Mouse (Mus musculus): ENCODE results near the gene Pard6b. TPM values are rescaled to one million over a fixed set of nuclear protein-coding genes. Genes with fewer than 3 reads are reported as not detected.

Gene Pard6b
- polyA plus RNA-seq, 1 experiment from 2014 or later, result 7.5 TPM

DNA sequence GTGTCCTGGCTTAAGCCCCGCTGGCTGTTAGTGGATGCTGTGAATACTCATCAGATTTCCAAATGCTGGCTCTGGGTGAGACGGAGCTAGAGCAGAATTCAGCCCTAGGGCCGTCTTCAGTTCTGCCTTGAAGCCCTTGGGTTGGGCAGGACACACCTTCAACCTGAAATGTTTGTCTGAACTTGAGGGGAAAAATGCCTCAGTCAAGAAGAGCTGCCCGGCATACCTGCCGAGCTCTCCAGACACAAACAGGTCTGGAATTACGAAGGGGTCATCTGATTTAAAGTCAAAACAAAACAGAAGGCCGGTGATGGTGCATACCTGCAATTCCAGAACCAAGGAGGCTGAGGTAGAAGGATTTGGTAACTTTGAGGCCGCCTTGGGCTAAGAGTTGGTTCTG is 14.0 kb upstream of the Pard6b start:
- 67% methylated on average over 8 of the region's 8 CpGs for WGBS
- H3K36me3 ChIP-seq, result no peaks in the 10 kb centered on the region
- no peak overlapping the region for H3K27ac ChIP-seq
- H3K9me3 ChIP-seq, result no peaks in the 10 kb centered on the region
- no peak overlapping the region for H3K4me3 ChIP-seq
- H3K4me2 ChIP-seq, result no peak overlapping the region
- peaks cover 1% of the 10 kb centered on the region; the same call in 1 of the 2 replicates for H3K4me1 ChIP-seq (replicated peaks)
- no peak for ATAC-seq (ENCODE audit: low FRiP score)
- H3K27me3 ChIP-seq, result 0 out of 2 replicates have a peak, but pooled peaks cover 4% of the 10 kb centered on the region
- no peak overlapping the region for H3K9ac ChIP-seq

DNA sequence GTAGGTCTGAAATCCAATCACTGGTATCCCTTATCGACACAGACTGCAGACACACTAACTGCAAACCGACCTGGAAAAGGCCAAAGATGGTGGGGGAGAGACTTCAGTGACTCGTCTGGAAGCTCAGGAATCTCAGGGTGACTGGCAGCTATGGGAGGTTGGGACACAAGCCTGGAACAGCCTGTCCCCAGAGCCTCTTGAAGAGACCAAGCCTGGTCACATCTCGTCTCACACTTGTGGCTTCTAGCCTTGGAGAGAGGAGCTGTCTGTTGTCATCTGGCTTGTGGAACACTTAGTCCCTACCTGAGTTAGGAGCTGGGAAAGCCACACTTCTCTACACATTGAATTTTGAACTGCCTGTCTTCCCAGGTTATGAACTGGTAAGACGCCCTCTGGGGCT is 10.4 kb upstream of the Pard6b start:
- Histone ChIP-seq H3K36me3 (no peaks in the 10 kb centered on the region), H3K4me3 (no peak overlapping the region), H3K4me2 (no peak overlapping the region), H3K4me1 (replicated peaks) (peaks cover 13% of the 10 kb centered on the region), H3K27me3 (0 out of 2 replicates have a peak, but pooled peaks cover 4% of the 10 kb centered on the region), H3K9ac (no peak overlapping the region), H3K27ac (no peak overlapping the region), H3K9me3 (no peaks in the 10 kb centered on the region)
- ATAC-seq (ENCODE audit: low FRiP score), result no peak
- WGBS, result 66% methylated on average over 5 of the region's 5 CpGs

DNA sequence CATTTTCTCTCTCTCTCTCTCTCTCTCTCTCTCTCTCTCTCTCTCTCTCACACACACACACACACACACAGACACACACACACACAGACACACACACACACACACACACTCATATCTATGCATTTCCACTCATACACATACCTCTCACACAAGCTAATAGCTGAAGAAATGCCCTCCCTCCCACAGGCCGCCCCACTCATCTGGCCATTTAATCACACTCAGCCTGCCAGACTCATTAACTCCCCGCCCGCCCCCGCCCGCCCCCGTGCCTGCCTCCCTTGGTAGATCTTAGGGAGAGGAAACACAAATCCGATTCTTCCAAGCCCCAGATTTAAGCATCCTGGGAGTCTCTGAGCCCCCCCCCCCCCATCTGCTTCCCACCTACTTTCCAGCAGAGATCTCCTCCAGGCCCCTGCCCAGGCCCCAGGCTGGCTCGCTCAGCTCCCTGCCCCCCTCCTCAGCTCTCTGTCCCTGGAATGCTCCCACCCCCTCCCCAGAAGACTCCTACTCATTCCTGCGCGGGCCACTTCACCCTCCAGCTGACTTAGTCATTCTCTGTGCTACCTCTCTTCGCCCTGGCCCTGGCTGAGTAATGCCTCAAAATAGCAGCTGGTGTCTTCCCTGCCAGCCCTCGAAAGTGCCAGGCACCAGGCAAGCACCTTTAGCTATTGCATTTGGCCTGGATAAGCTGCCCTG is 8.2 kb upstream of the Pard6b start:
- no peak overlapping the region for H3K4me3 ChIP-seq
- 0 out of 2 replicates have a peak, but pooled peaks have one; percentile 32 for ATAC-seq (ENCODE audit: low FRiP score)
- peak overlapping the region; percentile 19 for H3K27ac ChIP-seq
- H3K9ac ChIP-seq, result no peak overlapping the region
- H3K36me3 ChIP-seq, result no peaks in the 10 kb centered on the region
- H3K4me1 ChIP-seq (replicated peaks), result peaks cover 13% of the 10 kb centered on the region
- 13% methylated on average over 9 of the region's 12 CpGs for WGBS
- no peak overlapping the region for H3K4me2 ChIP-seq
- no peaks in the 10 kb centered on the region for H3K27me3 ChIP-seq
- no peaks in the 10 kb centered on the region for H3K9me3 ChIP-seq

- Histone ChIP-seq H3K9ac (no peak overlapping the region), H3K4me3 (no peak overlapping the region), H3K27ac (no peak overlapping the region), H3K36me3 (no peaks in the 10 kb centered on the region), H3K4me2 (no peak overlapping the region), H3K4me1 (replicated peaks) (peaks cover 13% of the 10 kb centered on the region), H3K27me3 (no peaks in the 10 kb centered on the region), H3K9me3 (no peaks in the 10 kb centered on the region)
- ATAC-seq (ENCODE audit: low FRiP score), result no peak
- WGBS, result 72% methylated on average over 5 of the region's 5 CpGs
Measured at GRCm38 (mm10) chr2:168073722-168074121, 7.1 kb upstream of the Pard6b start.

DNA sequence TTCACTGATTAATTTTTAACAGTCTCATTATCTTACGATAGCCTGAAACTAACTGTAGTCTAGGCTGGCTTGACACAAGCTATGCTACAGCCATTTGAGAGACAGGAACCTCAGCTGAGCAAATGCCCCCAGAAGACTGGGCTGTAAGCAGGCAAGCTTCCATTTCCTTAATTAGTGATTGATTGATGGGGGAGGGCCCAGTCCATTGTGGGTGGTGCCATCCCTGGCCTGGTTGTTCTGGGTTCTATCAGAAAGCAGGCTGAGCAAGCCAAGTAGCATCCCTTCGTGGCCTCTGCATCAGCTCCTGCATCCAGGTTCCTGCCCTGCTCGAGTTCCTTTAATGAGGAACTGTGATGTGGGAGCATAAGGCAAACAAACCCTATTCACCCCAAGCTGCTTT is 6.3 kb upstream of the Pard6b start:
- H3K9me3 ChIP-seq, result no peaks in the 10 kb centered on the region
- H3K4me2 ChIP-seq, result no peak overlapping the region
- H3K27me3 ChIP-seq, result no peaks in the 10 kb centered on the region
- WGBS, result 69% methylated on average over 3 of the region's 3 CpGs
- H3K4me1 ChIP-seq (replicated peaks), result peaks cover 14% of the 10 kb centered on the region
- H3K9ac ChIP-seq, result no peak overlapping the region
- no peaks in the 10 kb centered on the region for H3K36me3 ChIP-seq
- no peak overlapping the region for H3K27ac ChIP-seq
- H3K4me3 ChIP-seq, result no peak overlapping the region
- ATAC-seq (ENCODE audit: low FRiP score), result no peak

DNA sequence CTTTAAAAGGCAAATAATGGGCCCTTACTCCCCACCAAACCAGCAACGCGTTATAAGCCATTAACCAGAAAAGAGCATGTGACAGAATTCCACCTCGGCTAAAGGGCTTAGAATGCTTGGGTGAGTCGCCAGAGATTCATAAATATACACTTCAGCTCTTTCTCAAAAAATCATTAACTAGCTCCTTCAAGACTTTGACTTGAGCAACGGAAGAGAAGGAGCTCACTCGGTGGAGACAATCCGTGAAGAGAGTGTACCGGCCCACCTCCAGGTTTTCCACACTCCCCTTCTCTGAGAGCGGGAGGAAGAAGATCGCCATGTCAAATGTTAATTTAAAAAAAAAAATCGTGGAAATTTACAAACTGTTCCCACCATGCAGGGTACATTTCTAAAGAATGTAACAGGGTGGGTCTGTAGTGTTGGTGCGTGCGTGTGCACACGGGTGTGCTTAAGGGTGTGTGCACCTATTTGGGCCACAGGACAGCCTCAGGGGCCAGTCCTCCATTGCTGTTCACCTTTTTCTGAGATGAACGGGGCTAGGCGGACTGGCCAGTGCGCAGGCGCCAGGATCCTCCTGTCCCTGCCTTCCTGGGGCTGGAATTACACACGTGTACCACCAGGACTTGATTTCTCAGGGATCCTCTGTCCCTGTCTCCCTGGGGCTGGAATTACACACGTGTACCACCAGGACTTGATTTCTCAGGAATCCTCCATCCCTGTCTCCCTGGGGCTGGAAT is 3.8 kb upstream of the Pard6b start:
- ATAC-seq (ENCODE audit: low FRiP score), result no peak
- 79% methylated on average over 20 of the region's 20 CpGs for WGBS

DNA sequence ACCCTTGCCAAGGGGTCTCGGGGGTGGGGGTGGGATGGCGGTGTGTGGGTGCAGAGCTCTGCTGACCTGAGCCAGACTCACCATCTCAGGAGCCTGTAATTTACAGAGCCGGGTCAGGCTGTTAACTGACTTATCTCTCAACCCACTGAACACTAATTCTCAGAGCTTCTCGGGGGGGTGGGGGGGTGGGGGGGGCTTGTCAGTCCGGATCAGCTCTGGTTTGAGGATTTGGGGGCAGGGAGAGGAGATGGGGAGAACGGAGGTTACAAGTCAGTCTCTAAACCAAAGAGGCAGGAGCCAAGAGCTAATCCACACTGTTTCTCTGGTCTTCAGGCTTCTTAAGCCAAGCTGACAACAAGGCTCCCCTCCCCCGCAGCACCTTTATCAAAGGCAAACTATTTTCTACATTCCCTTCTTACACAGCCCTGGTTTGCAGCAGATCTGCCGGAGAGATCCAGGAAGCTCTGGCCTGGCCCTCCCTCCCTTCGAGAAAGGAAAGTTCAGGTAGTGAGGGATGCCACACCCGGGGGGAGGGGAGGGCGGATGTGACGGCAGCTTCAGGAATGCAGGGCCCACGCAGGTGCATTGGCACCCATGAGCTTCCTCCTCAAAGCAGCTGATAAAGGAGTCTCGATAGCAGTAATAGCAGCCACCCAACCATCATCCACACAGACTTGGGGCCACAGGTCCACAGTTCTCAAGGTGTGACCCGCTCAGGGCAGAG is 2.5 kb upstream of the Pard6b start:
- Histone ChIP-seq H3K4me2 (no peak overlapping the region), H3K9me3 (no peaks in the 10 kb centered on the region), H3K9ac (no peak overlapping the region), H3K4me1 (replicated peaks) (peaks cover 25% of the 10 kb centered on the region), H3K27ac (no peak overlapping the region), H3K4me3 (no peak overlapping the region), H3K27me3 (peaks cover 11% of the 10 kb centered on the region), H3K36me3 (no peaks in the 10 kb centered on the region)
- ATAC-seq (ENCODE audit: low FRiP score), result no peak
- 61% methylated on average over 15 of the region's 15 CpGs for WGBS

More for the DNA sequence above, 3.8 kb upstream of the Pard6b start:
- H3K27ac ChIP-seq, result no peak overlapping the region
- no peak overlapping the region for H3K4me2 ChIP-seq
- H3K27me3 ChIP-seq, result no peaks in the 10 kb centered on the region
- H3K9me3 ChIP-seq, result no peaks in the 10 kb centered on the region
- H3K4me1 ChIP-seq (replicated peaks), result peaks cover 25% of the 10 kb centered on the region
- H3K4me3 ChIP-seq, result no peak overlapping the region
- H3K36me3 ChIP-seq, result no peaks in the 10 kb centered on the region
- no peak overlapping the region for H3K9ac ChIP-seq

- no peaks in the 10 kb centered on the region for H3K9me3 ChIP-seq
- WGBS, result under 1% methylated on average over 49 of the region's 49 CpGs
- H3K4me1 ChIP-seq (replicated peaks), result peaks cover 27% of the 10 kb centered on the region
- H3K4me3 ChIP-seq, result peak overlapping the region; percentile 80
- H3K27me3 ChIP-seq, result peaks cover 15% of the 10 kb centered on the region
- H3K27ac ChIP-seq, result peak overlapping the region; percentile 94
- no peaks in the 10 kb centered on the region for H3K36me3 ChIP-seq
- no peak for ATAC-seq (ENCODE audit: low FRiP score)
- peak overlapping the region; percentile 87 for H3K4me2 ChIP-seq
- H3K9ac ChIP-seq, result peak overlapping the region; percentile 88
Measured at GRCm38 (mm10) chr2:168081299-168081932, 612 bp downstream of the Pard6b start.

DNA sequence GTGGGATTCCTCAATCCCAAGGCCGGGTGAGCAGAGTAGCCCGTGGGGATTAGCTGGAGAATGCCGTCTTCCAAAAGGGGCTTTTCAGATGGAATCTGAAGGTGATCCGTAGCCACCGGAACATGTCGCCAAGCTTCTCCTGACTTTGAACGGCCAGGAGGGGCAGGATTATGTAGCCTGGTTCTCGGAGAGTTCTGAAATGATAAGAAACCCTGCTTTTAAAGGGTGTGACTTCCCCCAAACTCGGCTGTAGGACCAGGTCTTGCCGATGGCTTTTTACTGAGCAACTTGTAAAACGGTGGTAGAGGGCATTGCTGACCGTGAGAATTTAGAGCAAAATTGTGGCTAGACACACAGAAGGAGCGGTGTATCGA is 1.1 kb downstream of the Pard6b start:
- H3K27me3 ChIP-seq, result peaks cover 15% of the 10 kb centered on the region
- H3K4me3 ChIP-seq, result peak overlapping the region; percentile 80
- 4% methylated on average over 14 of the region's 14 CpGs for WGBS
- peaks cover 29% of the 10 kb centered on the region for H3K4me1 ChIP-seq (replicated peaks)
- peak overlapping the region; percentile 94; the same call in 1 of the 2 replicates for H3K27ac ChIP-seq
- peak overlapping the region; percentile 88 for H3K9ac ChIP-seq
- H3K9me3 ChIP-seq, result no peaks in the 10 kb centered on the region
- no peaks in the 10 kb centered on the region for H3K36me3 ChIP-seq
- ATAC-seq (ENCODE audit: low FRiP score), result no peak
- H3K4me2 ChIP-seq, result peak overlapping the region; percentile 87

- Histone ChIP-seq H3K27ac (no peak overlapping the region), H3K4me2 (no peak overlapping the region), H3K4me1 (replicated peaks) (peaks cover 29% of the 10 kb centered on the region), H3K9me3 (no peaks in the 10 kb centered on the region), H3K9ac (no peak overlapping the region), H3K4me3 (no peak overlapping the region), H3K36me3 (peaks cover 10% of the 10 kb centered on the region; the same call in 1 of the 2 replicates), H3K27me3 (peaks cover 15% of the 10 kb centered on the region)
- no peak for ATAC-seq (ENCODE audit: low FRiP score)
- 79% methylated on average over 2 of the region's 2 CpGs for WGBS
Measured at GRCm38 (mm10) chr2:168083593-168083992, 2.8 kb downstream of the Pard6b start.

GRCm38 (mm10) chr2:168084228-168084627 is 3.4 kb downstream of the Pard6b start:
- no peaks in the 10 kb centered on the region for H3K9me3 ChIP-seq
- no peak overlapping the region for H3K4me3 ChIP-seq
- 95% methylated on average over 7 of the region's 7 CpGs for WGBS
- H3K4me2 ChIP-seq, result no peak overlapping the region
- no peak for ATAC-seq (ENCODE audit: low FRiP score)
- no peak overlapping the region for H3K27ac ChIP-seq
- peaks cover 15% of the 10 kb centered on the region for H3K27me3 ChIP-seq
- H3K9ac ChIP-seq, result no peak overlapping the region
- peaks cover 29% of the 10 kb centered on the region for H3K4me1 ChIP-seq (replicated peaks)
- H3K36me3 ChIP-seq, result peaks cover 10% of the 10 kb centered on the region; the same call in 1 of the 2 replicates
